Mouse (Mus musculus) gastrocnemius, postnatal 14 days (tissue): ENCODE measurements at regions not wholly inside any gene's neighbourhood (a gene's known extent, or its start where the extent isn't known, plus 50 kb on each side); places are given as distances from the start of the nearest gene placed in this dataset.
A peak's percentile ranks its signal among the peaks of the same experiment; 100 is the strongest.

Experiments used
- DNase-seq: peaks from one replicate; pipeline ENCODE4 v3.0.0; 2021; ENCODE audit warnings: mixed read lengths
- intact Hi-C: fragments of 180-260 bp; cut with DNase I; formaldehyde crosslinking; loops from one replicate; pipeline ENCODE4 v1.15.1; 2025; ENCODE audit warnings: low total_unique reads

GRCm38 (mm10) chr19:25729103-25729502 is 56.9 kb downstream of the Dmrt2 start:
- intact Hi-C loops = no loop called here
- DNase-seq = no peak

- intact Hi-C loops = no loop called here
- DNase-seq = no peak
Measured at GRCm38 (mm10) chr19:25729633-25730032, 57.4 kb downstream of the Dmrt2 start.

- DNase-seq = no peak
- intact Hi-C loops = no loop called here
Measured at GRCm38 (mm10) chr19:25778455-25778854, 106.2 kb downstream of the Dmrt2 start.

- no peak for DNase-seq
- intact Hi-C loops = no loop called here
Measured at GRCm38 (mm10) chr19:25779356-25779755, 107.1 kb downstream of the Dmrt2 start.

GRCm38 (mm10) chr19:25781314-25781713 is 109.1 kb downstream of the Dmrt2 start:
- intact Hi-C loops = no loop called here
- DNase-seq = no peak

GRCm38 (mm10) chr19:25802692-25803091 is 130.5 kb downstream of the Dmrt2 start:
- intact Hi-C loops = no loop called here
- no peak for DNase-seq

- intact Hi-C loops = no loop called here
- DNase-seq = peak; percentile 10
Measured at GRCm38 (mm10) chr19:25805351-25805750, 133.1 kb downstream of the Dmrt2 start.

GRCm38 (mm10) chr19:25813651-25814050 is 141.4 kb downstream of the Dmrt2 start:
- intact Hi-C loops = no loop called here
- DNase-seq = no peak

GRCm38 (mm10) chr19:25845158-25845557 is 172.9 kb downstream of the Dmrt2 start:
- intact Hi-C loops = no loop called here
- no peak for DNase-seq

GRCm38 (mm10) chr19:25856344-25856743 is 184.1 kb downstream of the Dmrt2 start:
- intact Hi-C loops = no loop called here
- no peak for DNase-seq

- intact Hi-C loops = no loop called here
- DNase-seq = no peak
Measured at GRCm38 (mm10) chr19:25863312-25863711, 191.1 kb downstream of the Dmrt2 start.

GRCm38 (mm10) chr19:25906721-25907120 is 234.5 kb downstream of the Dmrt2 start:
- intact Hi-C loops = no loop called here
- no peak for DNase-seq

- intact Hi-C loops = no loop called here
- peak; percentile 39 for DNase-seq
Measured at GRCm38 (mm10) chr19:25922052-25922451, 249.8 kb downstream of the Dmrt2 start.

GRCm38 (mm10) chr19:25922806-25923205 is 250.6 kb downstream of the Dmrt2 start:
- DNase-seq = no peak
- intact Hi-C loops = no loop called here

GRCm38 (mm10) chr19:25923727-25924384 is 251.6 kb downstream of the Dmrt2 start:
- DNase-seq = no peak
- intact Hi-C loops = no loop called here

GRCm38 (mm10) chr19:25924385-25924769 is 252.2 kb downstream of the Dmrt2 start:
- intact Hi-C loops = no loop called here
- peak; percentile 25 for DNase-seq

GRCm38 (mm10) chr19:25927220-25927619 is 255.0 kb downstream of the Dmrt2 start:
- intact Hi-C loops = no loop called here
- DNase-seq = no peak

GRCm38 (mm10) chr19:25937343-25937742 is 265.1 kb downstream of the Dmrt2 start:
- no peak for DNase-seq
- intact Hi-C loops = no loop called here

GRCm38 (mm10) chr19:25971210-25971609 is 299.0 kb downstream of the Dmrt2 start:
- intact Hi-C loops = no loop called here

GRCm38 (mm10) chr19:25975202-25975601 is 303.0 kb downstream of the Dmrt2 start:
- intact Hi-C loops = no loop called here
- DNase-seq = no peak

More at GRCm38 (mm10) chr19:25971210-25971609, 299.0 kb downstream of the Dmrt2 start:
- DNase-seq = no peak

GRCm38 (mm10) chr19:25980308-25980707 is 308.1 kb downstream of the Dmrt2 start:
- intact Hi-C loops = no loop called here
- no peak for DNase-seq

GRCm38 (mm10) chr19:26014620-26015180 is 342.5 kb downstream of the Dmrt2 start:
- DNase-seq = peak; percentile 53
- intact Hi-C loops = no loop called here
